Mouse (Mus musculus) brain, adult 2 months (tissue): Measurements from ENCODE around the gene Serpine3.

Experiments
- DNase-seq: peaks from one replicate; pipeline ENCODE4 v3.0.0; 2011; ENCODE audit warnings: low read depth, low spot score

Gene Serpine3

GRCm38 (mm10) chr14:62663367-62663766, at the start of gene Serpine3:
Gene Serpine3, plus strand, starts transcription at chr14:62663667.
- no peak for DNase-seq

GRCm38 (mm10) chr14:62622393-62622792, 41.1 kb upstream of the Serpine3 start:
- DNase-seq, result peak; percentile 80

GRCm38 (mm10) chr14:62627951-62628350, 35.5 kb upstream of the Serpine3 start:
- DNase-seq, result peak; percentile 19

GRCm38 (mm10) chr14:62637436-62638344, 25.8 kb upstream of the Serpine3 start:
- DNase-seq, result peak; percentile 84

GRCm38 (mm10) chr14:62638345-62638702, 25.1 kb upstream of the Serpine3 start:
- DNase-seq, result no peak

- peak; percentile 38 for DNase-seq
Measured at GRCm38 (mm10) chr14:62639111-62639510, 24.4 kb upstream of the Serpine3 start.

- no peak for DNase-seq
Measured at GRCm38 (mm10) chr14:62639551-62639950, 23.9 kb upstream of the Serpine3 start.

- peak; percentile 17 for DNase-seq
Measured at GRCm38 (mm10) chr14:62640396-62640795, 23.1 kb upstream of the Serpine3 start.

GRCm38 (mm10) chr14:62642368-62642767, 21.1 kb upstream of the Serpine3 start:
- peak; percentile 22 for DNase-seq

GRCm38 (mm10) chr14:62648405-62648804, 15.1 kb upstream of the Serpine3 start:
- no peak for DNase-seq

- DNase-seq, result no peak
Measured at GRCm38 (mm10) chr14:62650376-62650775, 13.1 kb upstream of the Serpine3 start.

GRCm38 (mm10) chr14:62651771-62652170, 11.7 kb upstream of the Serpine3 start:
- no peak for DNase-seq

GRCm38 (mm10) chr14:62655996-62656395, 7.5 kb upstream of the Serpine3 start:
- DNase-seq, result no peak

GRCm38 (mm10) chr14:62657469-62657868, 6.0 kb upstream of the Serpine3 start:
- DNase-seq, result peak; percentile 13

GRCm38 (mm10) chr14:62662381-62662780, 1.1 kb upstream of the Serpine3 start:
- DNase-seq, result no peak

GRCm38 (mm10) chr14:62664976-62665673, 1.7 kb downstream of the Serpine3 start:
- DNase-seq, result no peak

- no peak for DNase-seq
Measured at GRCm38 (mm10) chr14:62673646-62674045, 10.2 kb downstream of the Serpine3 start.

GRCm38 (mm10) chr14:62718161-62718560, 54.7 kb downstream of the Serpine3 start:
- DNase-seq, result peak; percentile 56

- DNase-seq, result peak; percentile 66
Measured at GRCm38 (mm10) chr14:62721625-62722024, 58.2 kb downstream of the Serpine3 start.

- no peak for DNase-seq
Measured at GRCm38 (mm10) chr14:62724560-62724959, 61.1 kb downstream of the Serpine3 start.

GRCm38 (mm10) chr14:62731902-62732301, 68.4 kb downstream of the Serpine3 start:
- no peak for DNase-seq

GRCm38 (mm10) chr14:62733666-62734065, 70.2 kb downstream of the Serpine3 start:
- no peak for DNase-seq

GRCm38 (mm10) chr14:62735646-62736045, 72.2 kb downstream of the Serpine3 start:
- no peak for DNase-seq
